Mouse (Mus musculus): ENCODE measurements at regions not wholly inside any gene's neighbourhood (a gene's known extent, or its start where the extent isn't known, plus 50 kb on each side); places are given as distances from the start of the nearest gene placed in this dataset.

DNA sequence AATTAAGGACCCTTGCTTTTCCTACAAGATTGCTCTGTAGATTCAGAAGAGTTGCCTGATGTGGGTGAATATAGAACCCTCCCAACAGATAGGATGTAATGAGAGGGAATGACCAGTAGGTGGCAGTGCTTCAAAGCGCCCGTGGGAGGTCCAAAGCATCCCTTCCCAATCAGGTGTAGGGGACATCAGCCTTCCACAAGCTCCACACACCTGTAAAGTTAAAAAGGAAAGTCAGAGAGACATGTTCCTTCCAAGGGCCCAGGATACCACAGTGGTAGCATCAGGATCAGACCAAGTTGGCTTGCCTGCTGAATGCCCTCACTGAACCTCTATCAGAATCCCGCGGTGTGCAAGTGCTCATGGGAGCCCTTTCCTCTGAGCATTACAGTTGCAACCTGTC is 75.7 kb upstream of the Zfp618 start:
- DNase-seq (ENCODE audit: inconsistent ontology term): peak; percentile 10

DNA sequence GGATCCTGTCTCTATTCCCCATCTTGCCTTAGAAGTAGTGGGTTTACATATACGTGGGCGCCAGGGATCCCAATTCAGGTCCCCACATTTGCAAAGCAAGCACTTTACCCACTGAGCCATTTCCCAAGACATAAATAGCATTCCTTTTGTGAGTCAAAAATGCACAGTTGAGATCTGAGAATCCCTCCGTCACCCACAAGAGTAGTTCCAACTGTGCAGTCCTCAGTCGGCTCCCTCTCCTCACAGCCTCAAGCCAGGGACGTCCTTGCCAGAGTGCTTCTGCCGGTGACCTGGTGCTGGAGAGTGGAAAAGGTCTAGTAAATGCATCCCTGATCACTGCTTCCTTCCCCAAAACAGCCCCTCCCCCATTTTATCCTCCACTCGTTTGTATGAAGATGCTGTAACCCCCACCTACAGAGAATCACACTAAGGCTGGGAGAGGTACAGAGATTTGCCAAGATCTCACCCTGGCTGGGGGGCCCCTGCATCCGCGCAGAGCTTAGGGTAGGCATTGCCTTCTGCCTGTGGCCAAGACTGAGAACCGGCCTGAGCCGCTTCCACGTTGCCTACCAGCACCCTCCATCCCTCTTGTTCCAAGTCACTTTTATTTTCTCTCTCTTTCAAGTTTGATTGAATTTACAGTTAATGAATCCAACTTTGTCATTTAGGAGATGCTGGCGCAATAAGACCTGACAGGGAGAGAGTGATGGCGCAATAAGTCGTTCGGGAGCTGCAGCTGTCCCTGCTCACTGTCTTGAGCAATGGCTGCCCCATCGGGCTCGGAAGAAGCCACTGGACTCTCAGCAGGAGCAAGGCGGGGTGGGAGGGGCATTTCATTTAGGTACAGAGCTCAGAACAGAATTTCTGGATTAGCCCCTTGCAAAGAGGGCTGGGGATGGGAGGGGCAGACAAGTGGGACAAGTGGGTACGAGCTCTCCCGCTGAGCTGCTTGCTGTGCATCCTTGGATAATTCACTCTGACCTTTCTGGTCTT is 74.5 kb upstream of the Zfp618 start:
- peak; percentile 19 for DNase-seq (ENCODE audit: inconsistent ontology term)

DNA sequence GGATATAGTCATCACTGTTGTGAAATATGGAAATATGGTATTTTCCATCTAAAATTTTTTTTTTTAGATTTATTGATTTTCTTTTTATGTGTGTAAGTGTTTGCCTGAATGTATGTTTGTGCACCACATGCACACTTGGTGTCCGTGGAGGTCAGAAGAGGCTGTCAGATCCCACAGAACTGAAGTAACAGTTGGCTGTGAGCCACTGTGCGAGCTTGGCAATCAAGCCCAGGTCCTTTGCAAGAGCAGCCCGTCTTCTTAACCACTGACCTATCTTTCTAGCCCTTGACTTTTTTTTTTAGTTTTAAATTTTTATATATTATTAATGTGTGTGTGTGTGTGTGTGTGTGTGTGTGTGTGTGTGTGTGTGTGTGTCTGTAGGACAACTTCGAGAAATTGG is 52.5 kb upstream of the Zfp618 start:
- no peak for DNase-seq (ENCODE audit: inconsistent ontology term)
